Mouse (Mus musculus) kidney, postnatal 14 days (tissue): ENCODE measurements around the gene Emilin1.
A peak's percentile ranks its signal among the peaks of the same experiment; 100 is the strongest.

Experiments used
- DNase-seq: peaks from one replicate; pipeline ENCODE4 v3.0.0; 2022; ENCODE audit warnings: mixed read lengths

Gene Emilin1

GRCm38 (mm10) chr5:30961545-30962505, 48.6 kb downstream of the Emilin1 start:
- no peak for DNase-seq

DNA sequence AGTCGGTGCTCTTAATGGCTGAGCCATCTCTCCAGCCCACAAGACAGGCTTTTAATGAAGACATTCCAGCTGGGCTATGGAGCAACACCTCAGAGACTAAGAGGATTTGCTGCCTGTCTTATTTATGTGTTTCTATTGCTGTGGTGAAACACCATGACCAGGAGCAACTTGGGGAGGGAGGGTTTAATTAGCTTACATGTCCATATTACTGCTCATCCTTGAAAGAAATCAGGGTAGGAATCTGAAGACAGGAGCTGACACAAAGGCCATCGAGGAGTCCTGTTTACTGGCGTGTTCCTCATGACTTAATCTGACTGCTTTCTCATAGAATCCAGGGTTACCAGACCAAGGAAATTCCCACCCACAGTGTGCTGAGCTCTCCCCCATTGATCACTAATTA, 50.7 kb downstream of the Emilin1 start:
- DNase-seq, result no peak

- DNase-seq, result no peak
These were observed 53.0 kb downstream of the Emilin1 start for GRCm38 (mm10) chr5:30966189-30966588.

DNA sequence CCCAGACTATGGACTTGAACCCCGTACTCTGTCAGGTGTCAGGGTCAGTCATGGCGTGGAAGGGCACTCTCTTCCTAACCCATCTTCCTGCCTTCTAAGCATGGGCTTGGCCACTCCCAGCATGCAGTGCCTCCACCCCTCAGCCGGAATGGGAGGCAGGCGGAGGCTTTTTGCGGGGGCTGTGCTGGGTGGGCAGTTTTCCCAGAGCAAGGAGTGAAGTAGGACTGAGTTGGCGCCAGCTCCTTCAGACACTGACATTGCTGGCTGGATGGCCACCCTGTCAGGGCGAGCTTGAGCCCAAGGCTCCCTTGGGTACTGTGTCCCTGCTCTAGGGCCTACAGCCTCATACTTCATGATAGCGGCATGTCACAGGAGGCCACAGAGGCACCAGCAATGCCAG, 55.2 kb downstream of the Emilin1 start, which contains the start of gene Tcf23:
Gene Tcf23 (plus strand): TSS at position 247 of the 400 bp plus-strand sequence.
- peak; percentile 58 for DNase-seq

- no peak for DNase-seq
These were observed 56.2 kb downstream of the Emilin1 start for GRCm38 (mm10) chr5:30969440-30969839.
